Mouse (Mus musculus): ENCODE measurements around the gene Ap1m2. TPM values are rescaled to one million over a fixed set of nuclear protein-coding genes. Genes with fewer than 3 reads are reported as not detected.

Ap1m2 gene
- polyA plus RNA-seq (2012; fragmentation: generic; extraction: Trizol), result not detected
- long read RNA-seq, experiment 1, result 0 reads
- long read RNA-seq, experiment 2, result 0 reads

DNA sequence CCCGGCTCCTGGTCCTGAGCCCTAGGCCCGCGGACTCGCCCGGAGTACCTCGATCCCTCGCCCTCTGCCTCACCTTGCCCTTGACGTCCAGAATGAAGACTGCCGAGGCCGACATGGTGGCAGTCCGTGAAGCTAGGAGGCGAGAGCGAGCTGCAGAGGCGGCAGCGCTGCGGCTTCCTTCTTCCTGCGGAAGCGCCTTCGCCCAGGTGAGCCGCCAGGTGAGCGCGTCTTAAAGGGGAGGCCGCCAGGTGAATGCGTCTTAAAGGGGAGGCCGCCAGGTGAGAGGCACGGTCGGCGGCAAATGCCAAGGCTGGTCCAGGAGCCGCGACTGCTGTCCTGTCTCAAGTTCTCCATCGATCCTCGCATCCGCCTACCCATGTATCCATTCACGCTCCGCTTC is at the start of gene Ap1m2:
TSS of gene Ap1m2 (minus strand) at position 204 of the 400 bp plus-strand sequence.
- TF ChIP-seq USF1 (IDR thresholded peaks at IDR 0.05; ENCODE audit: low read depth), result no peak
- no peak for TF ChIP-seq FOSL1 (IDR thresholded peaks at IDR 0.05; ENCODE audit: insufficient read depth, low read length, poor library complexity, severe bottlenecking)
- no peak for TF ChIP-seq MYOD1 (IDR thresholded peaks at IDR 0.05; ENCODE audit: control insufficient read depth, insufficient read length, low read depth)
- no peak for TF ChIP-seq MYOG (IDR thresholded peaks at IDR 0.05; ENCODE audit: control insufficient read depth, extremely low read depth, insufficient read length)
- TF ChIP-seq CEBPB (IDR thresholded peaks at IDR 0.05; ENCODE audit: low read depth), result no peak
- TF ChIP-seq CTCF (IDR thresholded peaks at IDR 0.05; ENCODE audit: control insufficient read depth, insufficient read depth, insufficient read length), result no peak
- Histone ChIP-seq H3K4me3 (ENCODE audit: insufficient read depth, poor library complexity, severe bottlenecking) (no peak within 1 kb of the TSS), H3K27me3 (ENCODE audit: control insufficient read depth, insufficient read depth, insufficient read length) (no peaks in the 10 kb centered on the region), H3ac (ENCODE audit: control insufficient read depth, insufficient read length, low read depth) (no peak within 1 kb of the TSS), H3K79me2 (ENCODE audit: control insufficient read depth, insufficient read depth) (no peaks in the 10 kb centered on the region), H3K79me3 (ENCODE audit: low read depth) (no peaks in the 10 kb centered on the region), H3K36me3 (ENCODE audit: control insufficient read depth, insufficient read depth) (no peaks in the 10 kb centered on the region)

DNA sequence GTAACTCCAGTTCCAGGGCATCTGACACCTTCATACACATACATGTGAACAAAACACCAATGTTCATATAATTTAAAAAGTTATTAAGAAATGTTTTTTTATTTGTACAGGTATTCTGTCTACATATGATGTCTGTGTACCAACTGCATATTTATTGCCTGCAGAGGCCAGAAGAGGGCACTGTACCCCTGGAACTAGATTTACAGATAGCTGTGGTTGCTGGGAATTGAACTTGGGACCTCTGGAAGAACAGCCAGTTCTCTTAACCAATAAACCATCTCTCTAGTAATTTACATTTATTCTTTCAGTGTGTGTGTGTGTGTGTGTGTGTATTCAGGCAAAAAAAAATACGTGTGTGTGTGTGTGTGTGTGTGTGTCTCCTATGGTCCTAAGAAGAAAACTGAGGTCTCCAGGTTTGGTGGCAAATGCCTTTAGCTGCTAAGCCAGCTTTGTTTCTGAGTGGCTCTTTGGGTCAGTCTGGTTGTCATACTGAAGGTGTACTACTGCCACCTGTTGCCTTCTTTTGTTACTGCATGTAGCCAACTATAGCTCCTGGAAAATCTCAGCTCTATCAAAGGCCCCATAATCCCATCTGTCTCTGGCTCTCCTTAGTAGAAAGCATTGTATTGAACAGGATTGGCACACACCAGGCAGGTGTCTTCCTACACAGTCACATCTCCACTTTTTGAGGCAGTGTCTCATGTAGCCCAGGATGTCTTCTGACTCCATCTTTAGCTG is 45.0 kb upstream of the Ap1m2 start:
- no peaks in the 10 kb centered on the region for H3K27me3 ChIP-seq (ENCODE audit: control insufficient read depth, insufficient read depth, insufficient read length)
- H3K4me3 ChIP-seq (ENCODE audit: insufficient read depth, poor library complexity, severe bottlenecking), result no peak overlapping the region
- no peaks in the 10 kb centered on the region for H3K79me2 ChIP-seq (ENCODE audit: control insufficient read depth, insufficient read depth)
- no peaks in the 10 kb centered on the region for H3K79me3 ChIP-seq (ENCODE audit: low read depth)
- TF ChIP-seq CTCF (IDR thresholded peaks at IDR 0.05; ENCODE audit: control insufficient read depth, insufficient read depth, insufficient read length), result peak; percentile 16
- no peak for TF ChIP-seq FOSL1 (IDR thresholded peaks at IDR 0.05; ENCODE audit: insufficient read depth, low read length, poor library complexity, severe bottlenecking)
- peaks cover 38% of the 10 kb centered on the region for H3K36me3 ChIP-seq (ENCODE audit: control insufficient read depth, insufficient read depth)
- no peak overlapping the region for H3ac ChIP-seq (ENCODE audit: control insufficient read depth, insufficient read length, low read depth)

DNA sequence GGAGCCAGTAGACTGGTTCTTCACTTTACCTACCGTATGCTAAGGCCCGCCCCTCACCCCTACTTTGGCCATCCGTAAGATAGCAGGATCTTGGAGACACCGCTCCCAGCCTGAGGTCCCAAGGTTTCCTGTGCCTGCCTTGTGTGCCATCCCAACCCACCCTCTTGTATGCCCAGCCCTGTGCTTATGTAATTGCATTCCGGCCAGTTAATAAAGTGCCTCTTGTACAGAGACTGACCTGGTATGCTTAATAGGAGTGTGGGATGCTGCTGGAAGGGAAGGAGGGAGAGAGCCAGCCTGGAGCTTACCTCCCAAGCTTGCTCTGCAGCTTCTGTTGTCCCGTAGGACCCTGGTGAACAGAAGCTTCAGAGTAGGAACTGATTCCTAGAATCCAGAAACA is 42.7 kb upstream of the Ap1m2 start:
- Histone ChIP-seq H3K4me3 (ENCODE audit: insufficient read depth, poor library complexity, severe bottlenecking) (no peak overlapping the region), H3ac (ENCODE audit: control insufficient read depth, insufficient read length, low read depth) (no peak overlapping the region), H3K79me3 (ENCODE audit: low read depth) (no peaks in the 10 kb centered on the region), H3K27me3 (ENCODE audit: control insufficient read depth, insufficient read depth, insufficient read length) (no peaks in the 10 kb centered on the region), H3K36me3 (ENCODE audit: control insufficient read depth, insufficient read depth) (peaks cover 62% of the 10 kb centered on the region), H3K79me2 (ENCODE audit: control insufficient read depth, insufficient read depth) (no peaks in the 10 kb centered on the region)
- TF ChIP-seq CTCF (IDR thresholded peaks at IDR 0.05; ENCODE audit: control insufficient read depth, insufficient read depth, insufficient read length) (no peak), FOSL1 (IDR thresholded peaks at IDR 0.05; ENCODE audit: insufficient read depth, low read length, poor library complexity, severe bottlenecking) (no peak), USF1 (IDR thresholded peaks at IDR 0.05; ENCODE audit: low read depth) (no peak), MYOG (IDR thresholded peaks at IDR 0.05; ENCODE audit: control insufficient read depth, extremely low read depth, insufficient read length) (no peak), MYOD1 (IDR thresholded peaks at IDR 0.05; ENCODE audit: control insufficient read depth, insufficient read length, low read depth) (no peak), CEBPB (IDR thresholded peaks at IDR 0.05; ENCODE audit: low read depth) (no peak), MAX (IDR thresholded peaks at IDR 0.05) (no peak)

DNA sequence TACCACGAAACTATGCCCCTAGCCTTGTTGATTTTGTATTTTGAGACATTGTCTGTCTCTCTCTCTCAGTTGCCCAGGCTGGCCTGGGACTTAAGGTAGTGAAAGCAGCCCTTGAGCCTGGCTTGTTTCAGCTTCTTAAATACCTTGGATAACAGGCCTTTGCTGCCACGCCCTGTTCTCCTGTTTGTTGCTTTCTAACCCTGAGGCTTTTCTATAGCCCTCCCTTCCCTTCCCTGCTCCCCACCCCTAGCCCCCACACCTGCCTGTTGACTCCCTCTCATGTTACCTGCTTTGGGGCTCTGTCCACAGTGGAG is 41.2 kb upstream of the Ap1m2 start:
- Histone ChIP-seq H3ac (ENCODE audit: control insufficient read depth, insufficient read length, low read depth) (no peak overlapping the region), H3K79me2 (ENCODE audit: control insufficient read depth, insufficient read depth) (no peaks in the 10 kb centered on the region), H3K36me3 (ENCODE audit: control insufficient read depth, insufficient read depth) (peaks cover 74% of the 10 kb centered on the region), H3K27me3 (ENCODE audit: control insufficient read depth, insufficient read depth, insufficient read length) (no peaks in the 10 kb centered on the region), H3K4me3 (ENCODE audit: insufficient read depth, poor library complexity, severe bottlenecking) (no peak overlapping the region), H3K79me3 (ENCODE audit: low read depth) (no peaks in the 10 kb centered on the region)
- TF ChIP-seq MYOG (IDR thresholded peaks at IDR 0.05; ENCODE audit: control insufficient read depth, extremely low read depth, insufficient read length) (no peak), USF1 (IDR thresholded peaks at IDR 0.05; ENCODE audit: low read depth) (no peak), FOSL1 (IDR thresholded peaks at IDR 0.05; ENCODE audit: insufficient read depth, low read length, poor library complexity, severe bottlenecking) (no peak), CEBPB (IDR thresholded peaks at IDR 0.05; ENCODE audit: low read depth) (no peak), CTCF (IDR thresholded peaks at IDR 0.05; ENCODE audit: control insufficient read depth, insufficient read depth, insufficient read length) (no peak), MYOD1 (IDR thresholded peaks at IDR 0.05; ENCODE audit: control insufficient read depth, insufficient read length, low read depth) (no peak), MAX (IDR thresholded peaks at IDR 0.05) (no peak)

DNA sequence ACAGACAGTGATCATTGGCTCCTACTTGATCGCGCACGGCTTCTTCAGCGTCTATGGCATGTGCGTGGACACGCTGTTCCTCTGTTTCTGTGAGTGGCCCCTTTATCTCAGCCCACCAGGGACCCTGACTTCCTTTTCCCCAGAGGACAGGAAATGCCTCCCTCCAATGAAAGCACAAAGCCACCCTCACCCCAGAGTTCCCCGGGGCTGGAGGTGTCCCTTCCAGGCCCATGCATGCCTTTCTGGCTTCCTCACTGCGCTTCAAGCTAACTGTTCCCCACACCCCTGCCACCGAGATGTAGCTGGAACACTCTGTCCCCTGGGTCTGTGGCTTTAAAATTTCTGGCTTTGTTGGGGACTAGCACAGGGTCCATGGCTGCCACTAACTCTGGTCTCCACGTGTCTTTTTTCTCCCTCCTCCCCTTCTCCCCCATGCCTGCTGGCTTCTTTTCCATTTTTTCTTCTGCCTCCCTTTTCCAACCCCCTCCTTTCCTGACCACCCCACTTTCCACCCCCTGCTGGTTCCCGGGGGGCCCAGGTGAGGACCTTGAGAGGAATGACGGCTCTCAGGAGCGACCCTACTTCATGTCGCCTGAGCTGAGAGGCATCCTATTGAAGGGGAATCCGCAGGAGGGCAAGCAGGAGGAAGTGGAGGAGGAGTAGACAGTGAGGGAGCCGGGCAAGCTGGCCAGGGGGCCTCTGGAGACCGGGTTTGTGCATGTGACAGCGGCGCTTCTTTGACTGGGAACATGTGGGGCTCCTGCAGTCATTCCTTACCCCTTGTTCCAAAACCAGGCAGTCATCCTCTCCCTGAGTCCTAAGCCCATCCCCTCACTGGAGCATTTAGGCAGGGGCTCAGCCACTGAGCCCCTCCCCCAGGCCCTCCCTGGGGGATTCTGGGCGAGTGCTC is 40.6 kb upstream of the Ap1m2 start:
- H3K4me3 ChIP-seq (ENCODE audit: insufficient read depth, poor library complexity, severe bottlenecking), result no peak overlapping the region
- H3K27me3 ChIP-seq (ENCODE audit: control insufficient read depth, insufficient read depth, insufficient read length), result no peaks in the 10 kb centered on the region
- H3K36me3 ChIP-seq (ENCODE audit: control insufficient read depth, insufficient read depth), result peaks cover 81% of the 10 kb centered on the region
- TF ChIP-seq USF1 (IDR thresholded peaks at IDR 0.05; ENCODE audit: low read depth) (no peak), CTCF (IDR thresholded peaks at IDR 0.05; ENCODE audit: control insufficient read depth, insufficient read depth, insufficient read length) (no peak), MAX (IDR thresholded peaks at IDR 0.05) (no peak), FOSL1 (IDR thresholded peaks at IDR 0.05; ENCODE audit: insufficient read depth, low read length, poor library complexity, severe bottlenecking) (no peak)
- no peaks in the 10 kb centered on the region for H3K79me3 ChIP-seq (ENCODE audit: low read depth)
- no peaks in the 10 kb centered on the region for H3K79me2 ChIP-seq (ENCODE audit: control insufficient read depth, insufficient read depth)
- H3ac ChIP-seq (ENCODE audit: control insufficient read depth, insufficient read length, low read depth), result no peak overlapping the region
